Comparison of ENCODE assay signal across 8 mouse cellular contexts in the genomic region with DNA sequence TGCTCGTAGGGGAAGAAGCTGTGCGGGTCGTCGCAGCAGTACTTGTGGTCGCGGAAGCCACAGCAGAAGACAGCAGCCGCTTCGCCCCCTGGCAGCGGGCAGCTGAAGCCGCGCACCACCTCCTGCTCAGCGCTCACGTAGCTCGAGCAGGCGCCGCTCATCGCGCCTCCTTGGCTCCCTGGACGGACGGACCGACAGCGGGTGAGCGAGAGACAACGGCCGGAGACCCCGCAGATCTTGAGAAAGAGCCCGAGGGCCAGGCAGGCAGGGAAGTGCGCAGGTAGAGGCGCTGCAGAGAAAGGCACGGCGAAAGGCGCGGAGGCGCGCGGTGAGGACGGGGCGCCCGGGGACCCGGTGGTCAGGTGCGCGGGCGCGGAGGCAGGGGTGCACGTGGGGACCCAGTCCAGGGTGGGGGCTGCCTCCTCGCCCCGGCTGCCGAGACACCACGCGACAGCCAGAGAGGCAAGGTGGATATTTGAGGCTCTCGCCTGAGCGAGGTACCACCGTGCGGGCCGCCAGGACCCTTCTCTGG. TPM values are rescaled to one million over a fixed set of nuclear protein-coding genes. Genes with fewer than 3 reads are reported as not detected.
DNase-seq lines count a peak whose midpoint lies in the region; ATAC-seq lines count a peak whose summit lies in the region.

A gene (minus strand): TSS at position 167 of the 532 bp plus-strand sequence.

- peaks cover 31% of the 10 kb centered on the region for H3K4me1 ChIP-seq in forebrain, embryonic 12.5 days
- peaks cover 3% of the 10 kb centered on the region for H3K4me1 ChIP-seq in limb, embryonic 11.5 days (ENCODE audit: control insufficient read depth, insufficient read depth, low read length)
- peaks cover 24% of the 10 kb centered on the region for H3K4me1 ChIP-seq in neural tube, embryonic 12.5 days

- DNase-seq in cerebellum, postnatal 14 days: peak; percentile 35 to 46
- no peak for DNase-seq in cerebellum, postnatal 4 days (ENCODE audit: low spot score in 2 of 2)
- peak; percentile 24 to 35 for DNase-seq in B cell, adult 2 months
- peak; percentile 58 for DNase-seq in limb, embryonic 11.5 days (ENCODE audit: low spot score)
- DNase-seq in MN1 (ENCODE audit: low spot score): no peak

- peak within 1 kb of the TSS; percentile 51 for H3K4me3 ChIP-seq in forebrain, embryonic 12.5 days (replicated peaks)
- H3K4me3 ChIP-seq in limb, embryonic 11.5 days (ENCODE audit: low read depth, low read length): peak within 1 kb of the TSS; percentile 45
- H3K4me3 ChIP-seq in neural tube, embryonic 12.5 days: peak within 1 kb of the TSS; percentile 45

- H3K9me3 ChIP-seq in forebrain, embryonic 12.5 days: no peaks in the 10 kb centered on the region
- no peaks in the 10 kb centered on the region for H3K9me3 ChIP-seq in limb, embryonic 11.5 days (ENCODE audit: control insufficient read depth, low read length)
- H3K9me3 ChIP-seq in neural tube, embryonic 12.5 days: no peaks in the 10 kb centered on the region

- H3K36me3 ChIP-seq in forebrain, embryonic 12.5 days (replicated peaks): no peaks in the 10 kb centered on the region
- H3K36me3 ChIP-seq in limb, embryonic 11.5 days (ENCODE audit: control insufficient read depth, insufficient read depth, low read length): no peaks in the 10 kb centered on the region
- H3K36me3 ChIP-seq in neural tube, embryonic 12.5 days: no peaks in the 10 kb centered on the region

- ATAC-seq in forebrain, embryonic 12.5 days (ENCODE audit: low FRiP score): peak; percentile 62
- ATAC-seq in limb, embryonic 11.5 days (ENCODE audit: insufficient number of reproducible peaks, low FRiP score, low TSS enrichment, low read depth): peak; percentile 67
- no peak for ATAC-seq in neural tube, embryonic 12.5 days (ENCODE audit: low FRiP score, low read depth)
- ATAC-seq in activated CD4-positive, CD25-positive, alpha-beta regulatory T cell, adult 4 months: no peak

- H3K4me2 ChIP-seq in forebrain, embryonic 12.5 days: peak within 1 kb of the TSS; percentile 72
- H3K4me2 ChIP-seq in limb, embryonic 11.5 days (ENCODE audit: low read depth, severe bottlenecking): peak within 1 kb of the TSS; percentile 91
- peak within 1 kb of the TSS; percentile 83 for H3K4me2 ChIP-seq in neural tube, embryonic 12.5 days (replicated peaks)

- 0 out of 2 replicates have a peak within 1 kb of the TSS, but pooled peaks have one; percentile 19 for H3K27ac ChIP-seq in forebrain, embryonic 12.5 days
- H3K27ac ChIP-seq in limb, embryonic 11.5 days (replicated peaks; ENCODE audit: low read depth, low read length): no peak within 1 kb of the TSS
- H3K27ac ChIP-seq in neural tube, embryonic 12.5 days: no peak within 1 kb of the TSS

- WGBS in forebrain, embryonic 12.5 days: 2% methylated on average over 55 of the region's 55 CpGs
- 3% methylated on average over 55 of the region's 55 CpGs for WGBS in limb, embryonic 11.5 days
- WGBS in neural tube, embryonic 12.5 days: 2% methylated on average over 55 of the region's 55 CpGs

- H3K9ac ChIP-seq in forebrain, embryonic 12.5 days: peak within 1 kb of the TSS; percentile 72
- peak within 1 kb of the TSS; percentile 70 for H3K9ac ChIP-seq in limb, embryonic 11.5 days (ENCODE audit: low read length)
- H3K9ac ChIP-seq in neural tube, embryonic 12.5 days: peak within 1 kb of the TSS; percentile 68

- H3K27me3 ChIP-seq in forebrain, embryonic 12.5 days: peaks cover 41% of the 10 kb centered on the region
- H3K27me3 ChIP-seq in limb, embryonic 11.5 days (ENCODE audit: control insufficient read depth, insufficient read depth, low read length): no peaks in the 10 kb centered on the region
- H3K27me3 ChIP-seq in neural tube, embryonic 12.5 days (replicated peaks): peaks cover 23% of the 10 kb centered on the region

RNA-seq across cellular contexts. Expression of the gene that starts here (rescaled TPM):
- polyA plus RNA-seq in forebrain, embryonic 12.5 days (2016; fragmentation: Nextera tagmentation; extraction: Ambion mirVana): 2.2 and 2.3 TPM in 2 replicates
- polyA plus RNA-seq in limb, embryonic 11.5 days (2014; fragmentation: Nextera tagmentation; extraction: Ambion mirVana): 6.8 and 8.6 TPM in 2 replicates
- polyA plus RNA-seq in neural tube, embryonic 12.5 days (2016; fragmentation: Nextera tagmentation; extraction: Ambion mirVana): 3.2 and 3.5 TPM in 2 replicates
- not detected for polyA plus RNA-seq in activated CD4-positive, CD25-positive, alpha-beta regulatory T cell, adult 4 months (2017; shearing (Covaris generic))

Comparison
In these comparisons a context has a peak if more than half of its experiments do, and no peak if none do; other contexts are left out.
1. DNase-seq: peak in cerebellum, postnatal 14 days (2 of 2), B cell, adult 2 months (2 of 2) and limb, embryonic 11.5 days (single experiment); none in cerebellum, postnatal 4 days (0 of 2) and MN1 (single experiment).
2. ATAC-seq: peak in forebrain, embryonic 12.5 days (single experiment) and limb, embryonic 11.5 days (single experiment); none in neural tube, embryonic 12.5 days (single experiment) and activated CD4-positive, CD25-positive, alpha-beta regulatory T cell, adult 4 months (single experiment).
3. Peak in every context shown above with its lines, with median percentiles within 50 percentile points of each other: H3K4me2 ChIP-seq, H3K4me3 ChIP-seq and H3K9ac ChIP-seq.